Mouse (Mus musculus) hematopoietic stem cell, adult 5-6 weeks (primary cell): Measurements from ENCODE around the gene Myo5a. TPM values are rescaled to one million over a fixed set of nuclear protein-coding genes. Genes with fewer than 3 reads are reported as not detected.

Experiments
- ATAC-seq, 2 experiments: fragments of 125-278 bp in 1 of 2; replicated peaks in 1 of 2; 2 replicates each; pipeline ENCODE4 v1.8.0; 2016 to 2017; ENCODE audit warnings: inconsistent platforms in 2 of 2, mild to moderate bottlenecking in 2 of 2, moderate number of reproducible peaks in 2 of 2, low read depth in 1 of 2, moderate TSS enrichment in 1 of 2; ENCODE audit not compliant: low FRiP score in 2 of 2, poor library complexity in 2 of 2, severe bottlenecking in 2 of 2, insufficient read depth in 1 of 2, low TSS enrichment in 1 of 2
- total RNA-seq: library from RNA; stranded (forward); fragments of 172-1452, 232-1000 nt; gene quantifications from 2 replicates; pipeline ENCODE4 v1.2.3, GENCODE M21; 2017

Myo5a gene
- total RNA-seq: 137 and 162 TPM in 2 replicates

DNA sequence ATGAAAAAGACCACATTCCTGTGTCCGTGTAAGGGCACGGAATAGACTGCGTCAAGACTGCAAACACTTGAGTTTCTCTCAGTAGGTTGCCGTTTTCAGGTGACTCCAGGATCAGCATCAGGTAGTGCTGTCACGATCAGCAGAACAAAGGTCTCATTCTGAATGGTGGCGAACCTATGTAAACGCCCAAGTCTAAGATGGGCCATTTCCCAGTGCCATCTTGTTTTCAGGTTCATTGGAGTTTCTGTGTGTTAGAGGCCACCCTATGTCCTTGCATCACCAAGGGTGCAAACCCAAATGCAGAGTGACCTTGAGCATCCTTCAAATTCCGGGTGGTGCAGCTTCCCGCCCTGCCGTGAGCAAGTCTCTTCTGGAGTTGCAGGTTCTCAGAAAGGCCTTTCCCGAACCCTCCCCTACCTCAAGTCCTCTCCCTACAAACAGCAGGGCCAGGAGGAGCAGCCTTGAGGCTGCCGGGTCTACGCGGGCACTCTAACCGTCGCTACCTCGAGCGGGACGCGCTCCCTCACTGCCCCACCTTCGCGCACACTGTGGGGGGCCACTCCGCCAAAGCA is at the start of gene Myo5a:
Gene Myo5a, plus strand, starts transcription at position 559 of the 572 bp plus-strand sequence.
- peak in 1 of 2 experiments; percentile 12; a peak in 1 of 4 replicates for ATAC-seq

DNA sequence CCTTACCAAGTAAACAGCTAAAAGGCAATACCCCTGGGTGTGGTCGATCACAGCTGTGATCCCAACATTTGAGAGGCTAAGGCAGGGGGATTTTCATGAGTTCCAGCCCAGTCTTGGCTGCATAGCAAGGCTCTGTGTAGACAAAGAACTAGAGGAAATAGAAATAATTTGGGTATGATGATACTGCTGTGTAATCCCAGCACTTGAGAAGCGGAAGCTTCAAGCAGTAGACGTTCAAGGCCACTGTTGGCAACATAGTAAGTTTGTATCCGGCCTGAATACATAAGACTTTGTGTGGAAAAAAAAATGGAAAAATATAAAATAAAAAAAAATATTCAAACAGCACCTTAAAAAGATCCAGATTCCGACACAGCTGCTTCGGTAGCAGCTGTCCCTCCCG is 48.3 kb upstream of the Myo5a start:
- no peak for ATAC-seq

DNA sequence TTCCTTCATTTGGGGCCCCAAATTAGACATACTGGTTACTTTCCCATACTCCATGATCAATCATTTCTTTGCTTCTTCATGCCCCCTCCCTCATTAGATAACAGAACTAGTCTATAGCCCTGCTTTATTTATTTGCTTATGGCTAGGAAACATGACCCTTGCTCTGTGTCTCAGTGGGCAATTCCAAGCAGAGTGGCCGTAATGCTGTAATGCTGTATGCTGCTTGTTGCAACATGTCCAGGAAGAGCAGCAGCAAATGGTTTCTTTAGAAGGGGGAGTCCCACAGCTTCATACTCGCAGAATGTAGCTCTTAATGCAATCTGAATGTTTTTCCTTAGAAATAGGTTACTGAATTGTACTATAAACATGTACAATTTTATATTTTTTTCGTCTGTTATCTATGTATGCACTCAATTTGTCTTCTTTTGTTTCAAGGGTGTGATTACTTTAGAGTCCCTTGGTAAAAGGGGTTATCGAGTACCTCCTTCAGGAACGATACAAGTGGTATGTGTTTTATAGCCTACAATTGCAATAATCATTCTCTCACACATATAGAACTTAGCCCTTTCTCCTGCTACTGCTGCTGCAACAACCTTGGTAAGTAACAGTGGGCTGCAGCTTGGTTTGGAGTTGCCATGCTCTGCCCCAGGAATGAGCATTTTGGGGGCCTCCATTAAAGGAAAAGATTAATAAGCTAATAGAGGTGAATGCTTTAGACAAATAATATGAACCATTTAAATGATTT is 47.5 kb upstream of the Myo5a start:
- no peak for ATAC-seq

DNA sequence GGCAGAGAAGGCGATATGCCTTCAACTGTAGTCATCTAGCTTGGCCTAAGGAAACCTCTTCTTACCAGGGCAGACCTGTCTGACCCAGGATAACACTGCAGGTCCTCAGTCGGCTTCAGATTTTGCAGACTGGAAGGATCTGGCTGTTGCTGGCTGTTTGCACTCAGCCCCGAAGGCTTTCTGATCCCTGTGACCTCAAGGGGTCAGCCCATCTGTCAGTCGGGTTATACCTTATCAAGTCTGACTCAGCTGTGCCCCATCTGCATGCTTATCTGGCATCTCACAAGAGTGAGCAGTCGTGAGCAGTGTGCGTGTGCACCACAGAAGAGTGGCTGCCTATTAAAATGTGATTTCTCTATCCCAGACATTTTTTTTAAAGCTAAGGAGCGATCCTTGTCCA is 46.7 kb upstream of the Myo5a start:
- no peak for ATAC-seq

DNA sequence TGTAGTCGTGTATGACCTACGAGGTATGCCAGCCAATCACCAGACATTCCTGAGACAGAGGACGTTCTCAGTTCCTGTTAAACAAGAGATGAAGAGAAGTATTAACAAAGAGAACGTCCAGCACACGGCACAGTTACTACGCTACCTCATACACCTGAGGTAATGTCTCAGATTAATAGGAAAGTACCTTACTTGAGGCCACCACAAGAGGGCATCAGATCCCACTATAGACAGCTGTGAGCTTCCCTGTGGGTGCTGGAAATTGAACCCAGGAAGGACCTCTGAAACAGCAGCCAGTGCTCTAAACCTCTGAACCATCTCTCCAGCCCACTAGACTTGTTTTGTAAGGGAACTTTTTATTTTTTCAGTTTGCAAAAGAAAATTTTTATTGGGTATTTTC is 45.1 kb upstream of the Myo5a start:
- no peak for ATAC-seq

DNA sequence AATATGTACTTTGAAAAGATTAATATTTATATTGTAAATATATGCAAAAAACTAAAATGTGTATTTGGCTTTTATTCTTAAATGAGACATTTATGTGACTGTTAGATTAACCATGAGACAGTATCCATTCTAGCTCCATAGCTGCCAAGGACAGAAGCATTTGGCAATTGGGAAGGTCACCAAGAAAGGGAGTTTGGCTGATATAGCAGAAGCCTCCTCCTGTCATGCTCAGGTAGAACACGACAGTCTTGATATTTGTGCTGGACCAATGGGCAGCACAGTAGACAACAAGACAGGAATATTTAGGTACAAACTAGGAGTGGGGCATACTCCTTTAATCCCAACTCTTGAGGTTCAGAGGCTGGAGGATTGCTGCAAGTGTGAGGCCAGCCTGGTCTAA is 38.4 kb upstream of the Myo5a start:
- no peak for ATAC-seq

DNA sequence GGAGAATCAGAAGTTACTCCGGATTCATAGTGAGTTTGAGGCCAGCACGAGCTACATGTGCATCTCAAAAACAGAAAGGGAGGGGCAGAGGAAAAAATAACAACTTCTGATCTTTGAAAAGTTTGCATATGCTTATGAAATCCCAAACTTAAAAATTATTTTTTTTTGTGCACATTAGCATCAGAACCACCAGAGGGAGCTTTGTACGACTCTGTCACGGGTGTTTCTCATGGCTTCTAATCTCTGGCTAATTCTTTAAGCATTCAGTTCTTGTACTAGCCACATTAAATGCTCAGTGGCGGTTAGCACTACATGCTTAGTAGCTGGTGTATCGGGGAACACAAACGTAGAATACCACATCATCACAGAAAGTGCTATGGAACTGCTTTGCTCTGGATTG is 37.7 kb upstream of the Myo5a start:
- no peak for ATAC-seq

DNA sequence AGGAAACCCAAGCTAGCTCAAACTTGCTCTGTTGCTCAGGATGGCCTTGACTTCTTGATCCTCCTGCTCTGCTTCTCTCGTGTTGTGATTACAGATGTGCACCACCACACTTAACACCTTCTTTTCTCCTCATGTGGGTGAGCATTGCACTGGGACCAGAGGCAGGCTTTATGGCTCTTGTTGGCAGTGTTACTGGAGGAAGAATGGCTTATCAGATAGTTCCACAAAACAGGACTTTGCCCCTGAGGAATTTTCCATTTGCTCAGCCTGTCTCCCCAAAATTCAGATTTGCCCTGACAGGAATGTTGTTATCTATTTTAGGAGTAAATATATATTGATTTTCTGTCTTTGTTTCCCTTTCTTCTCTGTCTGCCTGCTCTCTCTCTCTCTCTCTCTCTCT is 36.1 kb upstream of the Myo5a start:
- no peak for ATAC-seq

DNA sequence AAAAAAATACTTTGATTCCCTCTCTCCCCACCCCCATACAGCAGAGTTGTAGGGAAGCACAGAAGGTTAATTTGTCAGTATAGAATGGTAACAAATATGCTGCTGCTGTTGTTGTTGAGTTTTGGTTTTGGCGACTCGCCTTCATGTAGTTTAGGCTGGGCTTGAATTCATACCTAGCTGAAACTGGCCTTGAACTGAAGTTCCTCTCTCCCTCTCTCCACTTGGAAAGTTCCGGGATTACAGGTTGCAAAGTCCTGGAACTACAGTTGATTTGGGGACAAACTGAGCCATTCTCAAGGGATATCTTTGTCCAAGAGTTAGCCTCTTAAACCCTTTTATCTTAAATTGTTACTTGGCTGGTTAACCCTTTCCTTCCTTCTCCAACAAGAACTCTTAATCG is 34.9 kb upstream of the Myo5a start:
- no peak for ATAC-seq

DNA sequence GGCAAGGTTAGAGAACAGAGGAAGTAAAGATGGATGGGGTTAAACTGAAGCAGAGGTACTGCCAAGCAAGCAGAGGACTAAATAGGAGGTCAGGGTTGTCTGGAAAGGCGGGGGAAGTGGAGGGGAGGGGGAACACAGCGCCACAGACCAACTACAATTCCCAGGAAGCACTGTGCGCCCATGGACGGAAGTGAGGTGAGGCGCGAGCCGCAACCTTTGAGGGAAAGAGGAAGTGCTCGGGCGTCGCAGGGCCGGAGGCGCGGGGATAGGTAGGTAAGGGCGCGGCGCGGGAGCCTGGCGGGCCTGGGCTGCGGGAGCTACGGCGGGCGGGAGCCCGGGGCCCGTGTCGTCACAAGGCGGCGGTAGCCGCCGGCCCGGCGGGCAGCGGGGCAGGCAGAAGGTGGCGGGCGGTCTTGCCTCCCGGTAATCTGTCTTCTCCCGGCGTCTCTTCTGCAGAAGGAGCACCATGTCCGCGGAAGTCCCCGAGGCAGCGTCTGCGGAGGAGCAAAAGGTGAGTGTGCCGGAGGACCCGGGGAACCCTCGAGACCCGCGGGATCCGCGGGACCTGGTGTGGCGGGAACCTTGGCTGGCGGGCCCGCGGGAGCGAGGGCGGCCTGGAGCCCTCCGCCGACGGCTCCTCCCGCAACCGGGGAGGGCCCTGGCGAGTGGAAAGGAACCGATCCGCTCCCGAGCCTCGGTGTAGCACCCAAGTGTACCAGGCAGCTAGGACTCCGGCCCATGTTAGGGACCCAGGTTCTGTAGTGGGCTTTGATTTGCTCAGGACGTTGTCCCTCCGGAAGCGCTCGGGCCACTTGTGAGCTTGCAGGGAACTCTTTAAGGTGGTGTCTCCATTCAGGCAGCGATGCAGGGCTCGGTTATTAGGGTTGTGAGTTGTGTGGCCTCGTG is 33.1 kb upstream of the Myo5a start, which contains the start of gene Arpp19:
Gene Arpp19, plus strand, starts transcription at position 164 of the 906 bp plus-strand sequence.
- ATAC-seq: peak; percentile 89 to 99

DNA sequence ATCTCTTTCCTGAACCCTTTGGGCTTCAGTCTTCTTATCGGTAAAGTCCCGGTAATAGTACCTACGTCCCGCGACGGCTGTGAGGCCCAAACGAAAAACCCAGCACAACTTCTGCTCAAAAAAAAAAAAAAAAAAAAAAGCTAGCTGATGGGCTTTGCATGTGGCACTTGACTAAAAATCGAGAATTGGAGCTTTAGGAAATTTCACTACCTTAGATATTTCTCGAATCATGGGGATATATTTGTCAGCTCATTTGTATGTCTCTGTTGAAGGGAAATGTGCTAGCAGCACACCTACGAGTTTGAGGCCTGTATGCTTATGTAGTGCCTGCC is 32.5 kb upstream of the Myo5a start:
- no peak for ATAC-seq

DNA sequence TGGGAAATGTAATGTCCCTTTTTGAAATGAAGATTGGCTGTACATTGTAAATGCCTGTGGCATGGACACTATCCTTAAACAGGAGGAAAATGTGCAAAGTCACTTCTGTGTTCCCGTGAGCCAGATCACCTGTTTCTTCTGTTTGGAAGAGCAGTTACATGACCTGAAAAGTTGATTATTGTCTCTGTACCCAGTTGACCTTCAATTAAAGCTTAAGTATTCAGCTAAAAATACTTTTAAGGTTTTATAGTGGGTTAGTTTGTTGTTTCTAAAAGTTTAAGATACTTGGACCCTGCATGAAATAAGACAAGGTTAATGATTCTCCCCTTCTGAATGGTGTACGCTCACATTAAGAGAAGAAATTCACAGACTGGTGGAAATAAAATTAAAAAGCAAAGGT is 30.2 kb upstream of the Myo5a start:
- ATAC-seq: no peak

DNA sequence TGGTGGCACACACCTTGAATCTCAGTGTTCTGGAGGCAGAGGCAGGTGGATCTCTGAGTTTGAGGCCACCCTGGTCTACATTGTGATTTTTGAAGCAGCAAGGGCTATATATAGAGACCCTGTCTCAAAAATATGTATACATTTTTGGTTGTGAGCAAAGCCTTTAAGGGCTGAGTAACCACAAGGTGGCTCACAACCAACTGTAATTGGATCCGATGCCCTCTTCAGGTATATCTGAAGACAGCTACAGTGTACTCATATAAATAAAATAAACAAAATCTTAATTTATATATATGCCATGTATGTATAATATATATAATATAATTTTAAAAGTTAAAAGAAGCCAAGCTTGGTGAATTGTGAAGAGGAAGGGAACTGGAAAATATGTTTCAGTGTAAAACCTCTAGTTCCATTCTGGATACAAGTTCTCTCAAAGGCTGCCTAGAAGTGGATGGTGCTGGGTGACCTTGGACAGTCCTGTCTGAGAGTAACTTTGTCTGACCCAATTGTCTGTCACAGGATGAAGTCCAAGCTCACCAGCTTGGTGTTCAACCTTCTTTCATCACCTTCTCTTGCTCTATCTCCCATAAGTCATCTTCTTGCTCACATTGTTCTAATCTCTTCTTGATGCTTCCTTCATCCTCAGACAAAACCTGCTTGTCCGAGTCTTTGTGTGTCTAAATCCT is 28.8 kb upstream of the Myo5a start:
- no peak for ATAC-seq

DNA sequence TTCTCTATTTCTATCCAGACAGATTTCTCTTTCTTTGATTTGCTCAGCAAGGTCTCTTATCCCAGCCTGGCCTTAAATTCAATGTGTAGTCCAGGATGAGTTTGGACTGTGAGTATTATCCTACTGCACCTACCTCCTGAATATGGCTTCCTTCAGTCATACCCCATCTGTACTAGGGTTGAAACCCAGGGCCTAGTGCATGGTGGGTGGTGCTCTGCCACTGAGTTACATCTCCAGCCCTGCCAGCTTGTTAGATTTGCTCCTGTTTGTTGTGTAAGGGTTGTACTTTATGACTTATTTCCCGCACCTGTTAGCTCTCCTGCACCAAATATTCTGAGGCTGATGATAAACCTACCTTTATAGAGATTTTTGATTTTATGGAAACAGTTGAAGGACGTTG is 27.6 kb upstream of the Myo5a start:
- ATAC-seq: no peak

DNA sequence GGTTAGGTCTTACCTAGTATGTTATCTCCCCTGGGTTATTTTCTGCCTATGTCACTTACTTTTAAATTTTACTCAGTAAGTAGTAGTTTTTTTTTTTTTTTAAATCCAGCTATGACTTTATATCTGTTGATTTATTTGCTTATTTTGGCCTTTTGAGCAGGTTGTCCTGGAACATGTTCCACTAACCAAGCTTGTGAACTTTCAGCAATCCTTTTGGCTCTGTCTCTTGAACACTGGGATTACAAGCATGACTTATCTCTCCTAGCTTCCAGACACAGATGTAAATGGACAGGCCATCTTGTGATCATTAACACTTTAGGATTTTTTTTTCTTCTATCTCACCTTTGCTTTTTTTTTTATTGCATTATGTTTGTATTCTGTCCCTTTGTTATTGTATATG is 23.7 kb upstream of the Myo5a start:
- no peak for ATAC-seq

DNA sequence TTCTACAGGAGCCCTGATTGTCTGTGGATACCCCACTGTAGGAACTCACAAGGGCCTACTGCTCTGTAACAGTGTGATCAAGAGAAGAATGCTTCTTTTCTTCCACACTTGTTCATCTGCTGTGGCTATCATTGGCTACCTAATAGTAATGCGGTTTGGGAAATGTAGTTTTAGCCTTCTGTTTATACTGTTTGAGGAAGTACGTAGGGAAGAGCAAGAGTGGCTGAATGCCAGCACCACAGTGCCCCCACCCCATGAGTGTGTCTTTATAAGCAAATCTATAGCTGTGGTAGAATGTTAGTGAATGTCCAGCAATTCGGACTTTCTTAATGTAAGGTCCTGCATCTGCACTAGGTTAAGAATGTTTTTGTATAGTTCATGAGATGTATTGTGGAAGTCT is 21.7 kb upstream of the Myo5a start:
- ATAC-seq: peak; percentile 34 to 73; a peak in 3 of 4 replicates

DNA sequence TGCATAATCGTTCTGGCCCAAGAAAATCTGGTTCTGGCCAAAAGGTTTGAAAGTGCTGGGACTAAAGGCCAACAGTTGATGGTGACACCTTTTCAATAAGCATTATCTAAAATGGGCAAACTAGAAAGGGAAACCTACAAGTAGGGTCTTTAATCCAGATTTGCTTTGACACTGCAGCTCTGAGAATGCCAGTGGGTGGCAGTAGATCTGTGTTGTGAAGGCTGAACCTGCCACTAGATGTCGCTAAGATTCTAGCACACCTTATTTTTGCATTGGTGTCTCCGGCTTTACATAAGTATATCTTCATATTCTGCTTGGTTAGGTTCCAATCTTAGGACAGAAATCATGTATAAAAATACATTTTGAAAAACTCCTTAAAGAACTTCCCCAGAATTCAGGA is 20.8 kb upstream of the Myo5a start:
- peak; percentile 65 to 85 for ATAC-seq

DNA sequence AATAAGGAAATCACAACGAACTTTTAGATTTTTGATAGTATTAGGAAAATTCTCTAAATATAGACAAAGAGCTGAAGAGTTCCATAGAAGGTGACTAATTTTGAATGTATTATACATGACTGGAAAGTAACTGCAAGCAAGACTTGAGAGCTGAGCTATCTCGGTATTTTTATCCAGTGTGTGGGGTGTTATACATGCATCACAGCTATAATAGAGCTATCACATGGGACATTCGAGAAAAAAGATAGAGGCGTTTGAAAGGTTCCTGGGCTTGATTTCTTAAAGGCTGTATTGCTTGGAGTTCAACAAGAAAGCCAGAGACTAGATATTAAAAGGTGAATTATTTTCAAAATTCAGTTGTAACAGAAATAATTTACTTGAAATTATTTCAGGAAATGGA is 19.0 kb upstream of the Myo5a start:
- no peak for ATAC-seq
